Mouse (Mus musculus) urinary bladder, postnatal 36 days (tissue): ENCODE measurements around the gene Dennd2d.

Source experiments
- DNase-seq, 2 experiments: peaks; one replicate each; pipeline ENCODE4 v3.0.0; 2022; ENCODE audit warnings: low spot score in 2 of 2, mixed read lengths in 1 of 2

Gene Dennd2d

DNA sequence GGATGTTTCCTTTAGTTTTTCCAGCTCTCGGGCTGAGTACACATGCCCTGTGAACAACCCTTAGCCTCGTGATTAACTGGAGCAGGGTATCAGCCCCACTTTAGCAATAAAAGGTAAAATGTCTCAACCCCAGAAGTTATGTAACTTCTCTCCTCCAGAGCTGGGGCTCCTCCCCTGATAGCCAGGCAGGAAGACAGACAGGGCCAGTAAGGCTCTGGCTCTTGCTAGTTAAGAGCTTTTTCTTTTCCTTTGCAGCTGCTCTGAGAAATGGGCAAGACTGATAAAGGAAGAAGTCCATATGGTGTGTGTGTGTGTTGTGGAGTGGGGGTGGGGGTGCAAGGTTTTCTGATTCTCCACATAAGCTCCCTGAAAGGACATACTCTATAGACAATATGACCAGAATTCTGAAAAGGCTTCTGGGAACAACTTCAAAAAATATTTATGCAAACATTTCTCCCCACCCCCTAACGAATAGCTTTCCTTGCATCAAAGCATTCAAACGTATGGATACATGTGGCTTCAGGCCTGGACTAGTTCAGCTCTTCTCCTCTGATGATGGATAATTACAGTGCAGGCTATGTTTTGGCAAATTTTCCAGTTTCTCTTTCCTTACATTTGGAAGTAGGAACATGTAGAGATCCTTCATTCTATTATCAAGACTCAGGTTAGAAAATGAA is 14.0 kb downstream of the Dennd2d start:
- no peak for DNase-seq

DNA sequence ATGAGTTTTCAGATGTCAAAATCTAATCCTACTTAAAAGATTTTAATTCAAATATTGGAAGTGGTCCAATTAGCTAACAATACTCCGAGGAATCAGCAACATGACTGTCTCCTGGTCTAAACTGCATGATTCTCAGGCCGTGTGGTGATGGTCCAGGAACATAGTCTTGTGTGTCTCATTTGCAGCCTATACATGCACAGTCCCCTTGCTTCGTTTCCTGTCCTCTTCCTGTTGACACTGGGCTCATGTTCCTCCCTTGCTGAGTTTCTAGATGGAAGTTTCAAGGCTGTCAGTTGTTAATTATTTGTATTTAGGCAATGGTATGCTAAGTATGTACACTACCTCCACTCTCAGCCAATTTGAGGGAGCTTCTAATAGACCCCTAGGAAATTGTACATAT is 14.8 kb downstream of the Dennd2d start:
- no peak for DNase-seq

DNA sequence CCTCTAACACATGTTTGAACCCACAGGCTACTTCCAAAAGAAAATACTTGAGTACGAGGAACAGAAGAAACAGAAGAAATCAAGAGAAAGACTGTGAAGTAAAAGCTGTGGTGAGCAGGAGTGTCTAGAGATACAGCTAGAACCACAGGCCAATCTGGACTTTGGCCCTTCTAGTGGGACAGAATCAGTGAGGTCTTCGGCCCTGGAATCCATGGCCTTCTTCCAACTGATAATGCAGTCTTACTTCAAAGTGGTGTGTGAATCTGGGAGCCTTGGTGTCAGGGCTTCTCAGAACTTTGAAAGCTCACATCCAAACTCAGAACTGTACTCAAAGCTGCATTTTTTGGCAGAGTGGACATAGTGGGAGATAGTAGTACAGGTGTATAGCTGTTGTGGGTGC is 18.3 kb downstream of the Dennd2d start:
- no peak for DNase-seq

DNA sequence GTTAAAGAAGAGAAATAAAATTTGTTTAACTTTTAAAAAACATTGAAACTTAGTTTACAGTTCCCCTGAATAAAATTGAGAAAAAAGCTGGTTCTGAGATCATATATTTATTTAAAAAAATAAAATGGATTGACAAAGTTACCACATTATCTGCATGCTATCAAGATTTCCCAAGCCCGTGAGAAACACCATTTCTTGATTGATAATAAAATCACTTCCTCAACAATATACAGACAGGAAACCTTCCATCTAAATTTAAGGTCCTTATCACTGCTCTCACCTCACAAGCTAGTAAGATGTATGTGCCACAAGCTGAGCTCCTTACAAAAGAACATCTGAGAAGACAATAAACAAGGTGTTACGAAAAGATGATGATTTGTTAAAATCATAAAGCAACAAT is 20.7 kb downstream of the Dennd2d start:
- no peak for DNase-seq

DNA sequence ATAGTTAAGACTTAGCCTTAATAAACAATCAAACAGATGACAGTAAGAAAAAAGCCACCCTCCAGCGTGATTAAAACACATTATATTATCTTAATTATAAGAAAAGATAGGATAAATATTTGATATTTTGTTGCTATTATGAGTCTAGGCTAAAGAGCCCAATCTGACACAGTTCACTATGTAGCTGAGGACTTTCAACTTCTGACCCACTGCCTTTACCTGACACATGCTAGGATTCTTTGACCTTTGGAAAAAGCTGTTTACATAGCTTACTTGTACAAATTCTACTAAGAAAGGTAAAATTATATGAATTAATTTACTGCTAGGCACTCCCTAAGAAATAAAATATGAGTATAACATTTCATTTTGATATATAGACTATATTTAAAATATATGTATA is 28.5 kb downstream of the Dennd2d start:
- DNase-seq, result no peak

DNA sequence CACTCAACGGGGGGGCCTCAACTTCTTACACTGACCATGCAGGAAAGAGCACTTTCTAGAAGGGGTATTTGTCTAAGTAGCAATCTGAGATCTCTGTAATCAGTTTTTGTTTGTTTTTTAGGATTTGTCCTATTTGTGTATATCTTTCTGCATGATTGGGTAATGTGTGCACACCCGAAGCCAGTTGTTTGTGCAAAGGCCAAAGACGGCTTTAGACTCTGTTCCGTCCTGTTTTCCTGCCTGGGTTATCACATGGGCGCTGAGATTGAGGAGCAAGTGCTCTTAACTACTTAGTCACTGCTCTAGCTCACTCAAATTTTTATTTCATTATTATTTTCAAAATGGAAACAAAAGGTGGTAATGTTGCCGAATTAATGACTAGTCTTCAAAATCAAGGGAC is 32.8 kb downstream of the Dennd2d start:
- peak; percentile 20 to 44 for DNase-seq

DNA sequence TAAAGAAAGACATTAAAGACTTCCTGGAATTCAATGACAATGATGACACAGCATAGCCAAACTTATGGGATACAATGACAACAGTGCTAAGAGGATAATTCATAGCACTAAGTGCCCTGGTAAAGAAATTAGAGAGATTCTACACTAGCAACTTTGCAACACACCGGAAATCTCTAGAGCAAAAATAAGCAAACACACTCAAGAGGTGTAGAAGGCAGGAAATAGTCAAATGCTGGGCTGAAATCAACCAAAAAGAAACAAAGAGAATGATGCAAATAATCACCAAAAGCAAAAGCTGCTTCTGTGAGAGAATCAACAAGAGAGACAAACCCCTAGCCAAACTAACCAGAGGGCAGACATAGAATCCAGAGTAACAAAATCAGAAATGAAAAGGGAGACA is 40.5 kb downstream of the Dennd2d start:
- no peak for DNase-seq

DNA sequence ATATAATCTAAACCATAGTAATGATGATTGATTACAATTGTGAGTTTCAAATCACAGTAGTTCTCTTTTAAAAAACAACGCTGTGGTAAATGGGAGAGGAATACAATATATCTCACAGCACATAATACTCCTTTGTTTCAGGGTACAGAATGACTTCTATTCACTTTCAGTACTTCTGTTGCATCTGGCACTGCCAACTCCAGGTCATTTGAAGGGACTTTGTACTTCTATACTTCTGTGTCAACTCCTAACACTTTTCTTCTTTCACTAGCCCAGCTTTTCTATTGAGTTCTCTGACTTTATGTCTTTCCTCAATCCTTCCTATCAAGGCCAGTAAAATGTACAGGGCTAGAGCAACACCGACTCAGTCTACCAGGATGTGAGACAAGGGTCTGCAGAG is 44.2 kb downstream of the Dennd2d start:
- DNase-seq, result no peak

DNA sequence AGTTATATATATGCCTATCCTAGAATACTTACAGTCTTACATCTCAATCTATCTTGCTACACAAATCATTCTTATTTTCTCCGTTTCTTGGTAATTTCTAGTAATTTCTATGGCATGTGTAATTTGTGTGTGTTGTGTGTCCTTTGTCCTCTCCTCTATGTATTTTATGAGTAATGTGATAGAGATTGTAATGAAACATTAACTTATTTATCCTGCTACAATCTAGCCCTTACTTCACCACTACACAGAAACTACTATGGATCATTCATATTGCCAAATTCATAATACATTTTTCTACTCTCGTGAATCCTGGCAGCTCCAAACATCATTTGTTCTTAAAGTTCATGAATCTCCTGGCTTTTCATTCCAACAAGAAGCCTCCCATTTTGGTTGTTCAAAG is 45.8 kb downstream of the Dennd2d start:
- DNase-seq, result no peak

DNA sequence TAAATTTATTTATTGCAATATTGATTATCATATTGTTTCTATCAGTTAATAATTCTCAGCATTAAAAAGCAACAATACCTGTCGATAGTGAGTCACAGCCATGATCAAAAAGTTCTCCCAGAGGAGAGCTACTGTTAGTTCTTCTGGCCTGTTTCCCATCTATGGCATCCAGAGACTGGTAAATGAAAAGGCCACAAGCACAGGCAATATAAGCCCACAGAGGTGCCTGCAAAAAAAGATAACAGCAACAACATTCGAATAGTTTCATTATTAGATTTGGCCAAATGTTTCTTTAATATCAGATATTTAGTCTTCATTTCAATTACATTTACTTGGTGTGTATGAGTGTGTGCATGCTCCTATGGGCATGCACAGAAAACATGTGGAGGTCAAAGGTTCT is 51.1 kb downstream of the Dennd2d start:
- DNase-seq, result no peak

DNA sequence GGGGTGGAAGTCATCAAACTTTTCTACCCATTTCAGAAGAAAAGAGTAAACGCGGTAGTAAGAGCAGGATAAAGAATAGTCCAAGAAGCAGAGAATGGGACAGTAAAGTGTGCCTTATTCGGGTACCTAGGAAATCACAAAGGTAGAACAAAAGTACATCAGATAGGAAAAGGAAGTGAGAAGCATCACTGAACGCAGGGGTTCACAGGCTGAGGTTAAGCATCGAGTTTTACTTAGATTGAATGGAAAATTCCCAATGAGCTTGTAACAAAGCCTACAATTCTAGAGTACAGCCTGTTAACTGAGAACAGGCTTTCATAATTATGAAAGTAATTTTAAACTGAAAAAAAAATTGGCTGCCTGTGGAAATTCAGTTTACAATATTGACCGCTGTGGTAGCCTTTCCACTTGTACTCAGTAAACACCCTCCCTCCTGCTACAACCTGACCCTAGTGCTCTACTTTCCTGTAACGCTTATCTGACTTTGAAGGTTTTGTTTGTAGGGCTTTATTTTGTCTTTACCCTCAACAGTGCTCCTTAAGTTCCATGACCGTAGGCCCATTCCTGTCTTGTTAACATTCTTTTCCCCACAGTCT is 62.6 kb downstream of the Dennd2d start:
- DNase-seq, result no peak

DNA sequence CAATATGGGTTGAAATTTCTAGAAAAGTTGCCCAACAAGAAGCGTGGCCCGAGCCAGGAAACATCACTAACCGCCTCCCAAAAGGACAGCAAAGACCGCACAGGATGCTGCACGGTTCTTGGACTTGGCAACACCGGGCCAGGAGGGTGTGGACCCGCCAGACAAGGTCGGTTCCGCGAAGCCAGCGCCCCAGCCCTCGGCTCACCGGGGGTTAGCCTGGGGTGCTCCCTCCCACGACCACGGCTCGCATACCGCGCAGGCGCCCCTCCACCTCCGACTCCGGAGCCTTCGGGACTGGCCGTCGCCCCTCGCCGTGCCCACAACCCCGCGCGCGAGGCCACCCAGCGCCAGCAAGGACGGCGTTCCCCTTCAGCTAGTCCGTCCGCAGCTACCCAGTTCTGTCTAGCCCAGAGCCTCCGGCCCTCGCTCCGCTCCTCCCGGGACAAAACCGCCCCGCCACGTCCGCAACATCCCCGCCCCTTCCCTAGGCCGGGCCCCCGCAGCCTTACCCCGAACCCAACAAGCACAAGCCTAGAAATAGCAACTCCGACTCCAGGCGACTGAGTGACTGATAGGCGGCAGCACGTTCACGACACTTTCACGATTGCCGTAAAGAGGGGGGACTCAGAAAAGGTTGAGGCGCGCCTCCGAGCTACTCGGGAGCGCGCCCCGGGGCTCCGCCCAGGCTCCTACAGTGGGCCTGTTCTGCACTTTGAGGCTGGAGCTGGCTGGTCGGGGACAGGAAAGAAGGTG is 65.1 kb downstream of the Dennd2d start, which contains the start of the genes Dram2 and Cept1:
Gene Dram2 (plus strand): TSS at position 628 of the 753 bp plus-strand sequence.
Gene Cept1 (minus strand): TSS at position 632 of the 753 bp plus-strand sequence.
- peak; percentile 90 for DNase-seq

DNA sequence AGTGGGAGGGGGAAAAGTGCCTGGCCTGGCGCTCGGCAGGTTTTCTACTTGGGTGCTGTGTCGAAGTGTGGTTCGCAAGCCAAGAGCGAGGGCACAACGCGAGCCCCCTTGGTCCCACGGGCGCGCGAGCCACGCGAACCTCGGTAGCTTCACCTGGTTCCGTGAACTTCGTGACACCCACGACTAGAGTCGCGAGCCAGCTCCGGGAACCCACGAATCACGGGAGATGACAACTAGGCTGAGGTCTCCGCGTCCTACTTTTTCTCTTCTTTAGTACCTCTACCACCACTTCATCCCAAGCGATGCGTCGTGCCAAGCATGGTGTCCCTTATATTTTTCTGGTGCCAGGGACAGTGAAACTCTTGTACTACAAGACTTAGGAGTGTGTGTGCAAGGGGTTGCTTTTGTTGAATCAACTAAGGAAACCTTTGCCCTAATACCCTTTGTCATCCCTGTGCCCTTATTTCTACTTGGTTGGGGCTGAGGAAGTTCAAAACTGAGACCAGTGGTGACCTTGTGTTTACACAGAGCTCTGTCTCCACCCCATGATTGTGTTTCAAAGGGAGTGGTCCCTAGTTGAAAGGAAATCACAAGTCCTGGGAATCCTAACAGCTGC is 65.8 kb downstream of the Dennd2d start:
- no peak for DNase-seq

DNA sequence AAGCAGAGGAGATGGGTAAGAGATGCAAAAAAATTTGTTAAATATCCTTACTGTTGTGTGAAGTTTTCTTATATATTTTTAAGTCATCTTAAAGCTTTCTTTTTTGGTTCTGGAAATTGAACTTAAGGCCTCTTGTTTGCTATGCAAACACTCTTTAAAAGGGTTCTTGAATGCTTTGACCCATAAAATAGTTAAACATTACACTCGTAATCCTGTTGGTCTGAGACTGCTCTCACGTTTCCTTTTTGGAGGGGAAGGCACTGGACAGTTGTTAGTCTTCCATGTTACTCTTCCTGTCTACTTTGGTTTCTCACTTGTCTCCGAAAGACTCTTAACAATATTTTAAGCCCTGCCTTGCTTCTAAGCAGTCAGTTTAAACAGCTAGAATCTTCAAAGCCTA is 66.8 kb downstream of the Dennd2d start:
- no peak for DNase-seq
